Mouse (Mus musculus) retina, postnatal 7 days (tissue): Measurements from ENCODE around the gene Fgf2.
A peak's percentile ranks its signal among the peaks of the same experiment; 100 is the strongest.

Experiments
- DNase-seq: peaks from one replicate; pipeline ENCODE4 v3.0.0-alpha.2; 2012; ENCODE audit warnings: low read depth, low spot score

Gene Fgf2

DNA sequence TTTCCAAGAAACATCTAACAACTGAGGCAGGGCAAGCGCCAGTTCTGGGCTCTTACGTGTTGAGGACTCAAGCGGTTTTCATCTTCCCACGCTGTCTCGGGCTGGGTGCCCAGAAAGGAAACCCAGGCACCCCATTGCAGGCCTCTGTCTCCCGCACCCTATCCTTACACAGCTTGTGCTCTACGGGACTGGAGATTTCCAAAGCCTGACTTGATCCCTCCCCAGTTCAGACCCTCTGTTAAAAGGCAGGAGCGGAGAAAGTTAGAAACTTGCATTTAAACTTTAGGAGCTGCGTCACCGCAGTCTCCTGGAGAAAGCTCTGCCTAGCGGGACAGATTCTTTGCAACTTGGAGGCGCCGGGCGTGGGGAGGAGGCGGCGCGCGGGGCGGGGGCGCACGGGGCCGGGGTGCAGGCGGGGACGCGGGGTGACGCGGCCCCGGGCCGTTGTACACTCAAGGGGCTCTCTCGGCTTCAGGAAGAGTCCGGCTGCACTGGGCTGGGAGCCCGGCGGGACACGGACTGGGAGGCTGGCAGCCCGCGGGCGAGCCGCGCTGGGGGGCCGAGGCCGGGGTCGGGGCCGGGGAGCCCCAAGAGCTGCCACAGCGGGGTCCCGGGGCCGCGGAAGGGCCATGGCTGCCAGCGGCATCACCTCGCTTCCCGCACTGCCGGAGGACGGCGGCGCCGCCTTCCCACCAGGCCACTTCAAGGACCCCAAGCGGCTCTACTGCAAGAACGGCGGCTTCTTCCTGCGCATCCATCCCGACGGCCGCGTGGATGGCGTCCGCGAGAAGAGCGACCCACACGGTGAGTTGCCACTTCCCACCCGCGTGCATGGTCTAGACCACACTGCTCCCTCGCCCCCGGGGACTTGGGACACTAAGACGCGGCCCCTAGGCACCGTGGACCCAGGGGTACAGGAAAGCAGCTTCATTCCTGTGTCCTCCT is at the start of gene Fgf2:
Fgf2 (plus strand) TSS at position 126 of the 945 bp plus-strand sequence.
- no peak for DNase-seq

- no peak for DNase-seq
These were observed 48.7 kb upstream of the Fgf2 start for GRCm38 (mm10) chr3:37299470-37299869.

GRCm38 (mm10) chr3:37302685-37303084 is 45.5 kb upstream of the Fgf2 start:
- peak; percentile 27 for DNase-seq

- DNase-seq = no peak
These were observed 44.6 kb upstream of the Fgf2 start for GRCm38 (mm10) chr3:37303392-37304139.

- no peak for DNase-seq
These were observed 36.2 kb upstream of the Fgf2 start for GRCm38 (mm10) chr3:37311897-37312369.

GRCm38 (mm10) chr3:37312370-37312941 is 35.7 kb upstream of the Fgf2 start, which contains the start of the genes Bbs12 and Cetn4:
Gene Bbs12 (plus strand): TSS chr3:37312554.
Gene Cetn4 (minus strand): TSS chr3:37312708.
- peak; percentile 94 for DNase-seq

- DNase-seq = no peak
These were observed 34.8 kb upstream of the Fgf2 start for GRCm38 (mm10) chr3:37313371-37313770.

DNA sequence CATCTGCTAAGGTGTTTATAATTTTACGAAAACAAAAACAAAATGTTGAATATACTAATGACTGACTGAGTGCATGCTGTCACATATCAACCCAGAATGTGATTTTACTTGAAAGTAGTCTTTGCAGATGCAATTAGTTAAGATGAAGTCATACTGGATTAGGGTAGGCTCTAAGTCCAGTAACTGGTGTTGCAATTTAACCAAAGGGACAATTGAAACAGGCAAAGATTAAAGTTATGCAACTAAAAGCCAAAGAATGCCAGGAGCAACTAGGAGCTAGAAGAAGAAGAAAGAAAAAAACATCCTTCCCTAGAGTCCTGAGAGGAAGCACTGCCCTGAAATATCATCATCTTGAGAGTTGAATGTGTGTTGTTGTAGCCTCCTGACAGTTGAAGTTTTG is 31.9 kb upstream of the Fgf2 start:
- DNase-seq = no peak

- no peak for DNase-seq
These were observed 23.8 kb upstream of the Fgf2 start for GRCm38 (mm10) chr3:37324310-37324709.

GRCm38 (mm10) chr3:37325317-37326112 is 22.6 kb upstream of the Fgf2 start:
- no peak for DNase-seq

GRCm38 (mm10) chr3:37326627-37327026 is 21.5 kb upstream of the Fgf2 start:
- DNase-seq = no peak

- DNase-seq = no peak
These were observed 19.7 kb upstream of the Fgf2 start for GRCm38 (mm10) chr3:37328489-37328888.

GRCm38 (mm10) chr3:37329963-37330362 is 18.2 kb upstream of the Fgf2 start:
- no peak for DNase-seq

GRCm38 (mm10) chr3:37331999-37332449 is 16.1 kb upstream of the Fgf2 start:
- no peak for DNase-seq

DNA sequence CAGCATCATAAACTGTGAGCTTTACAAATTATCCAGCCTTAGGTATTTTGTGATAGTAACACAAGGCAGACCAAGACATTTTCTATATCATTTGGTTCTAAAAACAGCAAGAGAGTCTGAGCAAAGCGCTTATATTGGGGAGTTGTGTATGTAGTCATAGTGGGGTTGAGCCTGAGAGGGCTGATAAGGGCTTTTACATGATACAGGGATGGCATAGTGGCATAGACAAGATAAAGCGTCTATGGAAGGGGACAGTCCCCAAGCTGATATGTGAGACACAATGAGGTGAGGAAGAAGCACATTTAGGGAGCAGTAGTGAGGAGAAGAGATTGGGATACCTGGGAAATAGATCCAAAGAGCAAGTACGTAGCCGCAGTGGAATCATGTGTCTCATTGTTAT is 14.1 kb upstream of the Fgf2 start:
- DNase-seq = no peak

DNA sequence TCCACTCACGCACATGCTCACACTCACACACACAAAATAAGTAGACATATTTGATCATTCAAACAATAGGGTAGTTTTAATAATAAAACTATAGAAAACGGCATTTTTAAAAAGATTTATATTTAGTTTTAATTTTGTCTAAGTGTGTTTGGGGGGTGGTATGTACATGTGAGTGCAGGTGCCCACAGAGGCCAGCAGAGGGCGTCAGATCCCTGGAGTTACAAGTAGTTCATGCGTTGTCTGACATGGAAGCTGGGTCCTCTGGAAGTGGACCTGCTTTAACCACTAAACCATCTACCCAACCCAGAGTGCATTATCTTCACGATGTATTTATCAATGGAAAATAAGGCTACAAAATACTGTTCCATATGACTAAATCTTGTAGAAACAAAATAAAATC is 7.0 kb upstream of the Fgf2 start:
- DNase-seq = no peak

GRCm38 (mm10) chr3:37342811-37343210 is 5.3 kb upstream of the Fgf2 start:
- DNase-seq = no peak

DNA sequence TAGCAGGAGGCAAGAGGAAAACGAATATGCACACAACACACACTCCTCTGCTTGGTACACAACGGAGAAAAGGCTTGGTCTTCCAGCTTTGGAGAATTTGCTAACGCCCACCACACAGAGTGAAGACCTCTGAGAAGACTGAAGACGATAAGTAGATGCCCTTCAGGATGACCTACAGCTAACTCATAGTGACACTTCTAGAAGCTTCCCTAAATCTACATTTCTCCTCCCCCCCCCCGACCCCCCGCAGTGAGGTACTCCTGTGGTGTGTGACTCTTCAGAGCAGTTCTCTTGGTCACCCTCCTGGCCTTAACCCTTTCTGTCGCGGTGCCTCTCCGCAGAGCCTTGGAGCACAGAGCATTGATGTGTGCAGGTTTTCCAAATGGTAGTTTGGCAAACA is 475 bp upstream of the Fgf2 start:
- DNase-seq = no peak

GRCm38 (mm10) chr3:37349166-37349548 is 1.0 kb downstream of the Fgf2 start:
- no peak for DNase-seq

DNA sequence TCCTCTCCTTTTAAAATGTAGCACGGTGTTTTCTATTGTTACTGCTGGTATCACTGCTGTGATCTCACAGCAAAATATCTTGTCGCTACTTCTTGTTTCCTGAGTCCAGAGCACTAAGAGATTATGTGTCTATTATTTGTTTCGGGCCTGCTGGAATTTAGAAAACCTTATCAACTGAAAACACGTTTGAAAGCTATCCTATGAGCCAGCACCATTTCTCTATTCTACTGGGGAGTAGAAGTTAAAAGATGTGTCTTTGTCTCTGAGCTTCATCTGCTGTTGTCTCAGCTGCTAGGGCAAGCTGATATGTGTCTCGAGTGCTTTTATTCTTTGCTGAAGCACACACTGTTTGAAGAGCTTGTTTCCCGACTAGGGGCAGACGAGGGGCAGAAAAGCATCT is 2.2 kb downstream of the Fgf2 start:
- DNase-seq = no peak

- no peak for DNase-seq
These were observed 5.9 kb downstream of the Fgf2 start for GRCm38 (mm10) chr3:37353951-37354481.
